Mouse (Mus musculus) CH12.LX (cell line): Measurements from ENCODE around the gene Cma2. TPM values are rescaled to one million over a fixed set of nuclear protein-coding genes. Genes with fewer than 3 reads are reported as not detected.

Source experiments
- DNase-seq: peaks from one replicate; pipeline ENCODE4 v3.0.0-alpha.2; 2013; ENCODE audit errors: extremely low read depth
- H3K27ac ChIP-seq: 2 replicates; pipeline ENCODE4 v1.5.1; 2012; ENCODE audit warnings: low read depth, mild to moderate bottlenecking, control low read depth, moderate library complexity; ENCODE audit not compliant: insufficient read depth
- H3K27me3 ChIP-seq: replicated peaks from 2 replicates; pipeline ENCODE3; 2012; ENCODE audit warnings: inconsistent platforms
- H3K36me3 ChIP-seq, 2 experiments: replicated peaks in 1 of 2; 2 replicates each; pipeline versions ENCODE3 to v1.6.1; 2012; ENCODE audit warnings: inconsistent platforms in 1 of 2, low read length in 1 of 2, mild to moderate bottlenecking in 1 of 2, mixed read lengths in 1 of 2, moderate library complexity in 1 of 2; ENCODE audit not compliant: control insufficient read depth in 1 of 2, insufficient read depth in 1 of 2
- H3K4me1 ChIP-seq, 2 experiments: 2 replicates each; pipeline ENCODE4 v1.6.1; 2012; ENCODE audit warnings: inconsistent platforms in 1 of 2, moderate library complexity in 1 of 2; ENCODE audit not compliant: insufficient read depth in 2 of 2, control insufficient read depth in 1 of 2
- H3K4me2 ChIP-seq: 2 replicates; pipeline ENCODE4 v1.6.1; 2012; ENCODE audit warnings: low read depth, mild to moderate bottlenecking, control low read depth; ENCODE audit not compliant: poor library complexity, insufficient read depth, severe bottlenecking
- H3K4me3 ChIP-seq, 3 experiments: fragments of 150-350 bp in 1 of 3; sonication (generic) in 1 of 3; replicated peaks in 1 of 3; 2 replicates each; pipeline versions ENCODE3 to v1.5.1; 2011 to 2012; ENCODE audit warnings: low read depth in 2 of 3, low read length in 2 of 3, mild to moderate bottlenecking in 2 of 3, moderate library complexity in 2 of 3, control low read depth in 1 of 3, improper control_type of control experiment in 1 of 3, inconsistent platforms in 1 of 3, mixed read lengths in 1 of 3; ENCODE audit not compliant: poor library complexity in 1 of 3
- H3K79me2 ChIP-seq: replicated peaks from 2 replicates; pipeline ENCODE4 v1.6.1; 2012; ENCODE audit warnings: mild to moderate bottlenecking, moderate library complexity; ENCODE audit not compliant: control insufficient read depth, poor library complexity, insufficient read depth, severe bottlenecking; ENCODE audit errors: extremely low read depth
- H3K9ac ChIP-seq: 2 replicates; pipeline ENCODE4 v1.6.1; 2012; ENCODE audit warnings: low read depth, mild to moderate bottlenecking, control low read depth, moderate library complexity; ENCODE audit not compliant: insufficient read depth
- H3K9me3 ChIP-seq: replicated peaks from 2 replicates; pipeline ENCODE3; 2012; ENCODE audit warnings: low read length, inconsistent platforms, mixed read lengths
- BHLHE40 ChIP-seq: IDR thresholded peaks from 2 replicates; pipeline ENCODE4 v1.6.1; 2011; ENCODE audit warnings: mild to moderate bottlenecking, low read depth, low read length, improper control_type of control experiment
- CHD1 ChIP-seq: IDR thresholded peaks from 2 replicates; pipeline ENCODE4 v1.6.1; 2012; ENCODE audit warnings: low read depth, low read length, improper control_type of control experiment, inconsistent platforms
- CHD2 ChIP-seq: IDR thresholded peaks from 2 replicates; pipeline ENCODE4 v1.6.1; 2011; ENCODE audit warnings: low read length, improper control_type of control experiment
- CTCF ChIP-seq, 2 experiments: IDR thresholded peaks in 1 of 2; conservative IDR thresholded peaks in 1 of 2; 2 replicates each; pipeline ENCODE4 v1.5.1; 2011 to 2012; ENCODE audit warnings: low read depth in 2 of 2, low read length in 2 of 2, improper control_type of control experiment in 1 of 2, inconsistent platforms in 1 of 2, mild to moderate bottlenecking in 1 of 2, moderate library complexity in 1 of 2
- ELF1 ChIP-seq: IDR thresholded peaks from 2 replicates; pipeline ENCODE4 v1.6.1; 2014; ENCODE audit warnings: low read depth, mild to moderate bottlenecking, inconsistent platforms, low read length, improper control_type of control experiment
- EP300 ChIP-seq: IDR thresholded peaks from 2 replicates; pipeline ENCODE4 v1.6.1; 2011; ENCODE audit warnings: low read length, improper control_type of control experiment
- ETS1 ChIP-seq: conservative IDR thresholded peaks from 2 replicates; pipeline ENCODE4 v1.6.1; 2012; ENCODE audit warnings: low read depth, mild to moderate bottlenecking, inconsistent platforms, low read length, improper control_type of control experiment, moderate library complexity
- GABPA ChIP-seq: IDR thresholded peaks from 2 replicates; pipeline ENCODE4 v1.6.1; 2012; ENCODE audit warnings: low read depth, low read length, improper control_type of control experiment, inconsistent platforms; ENCODE audit not compliant: insufficient replicate concordance
- HCFC1 ChIP-seq: IDR thresholded peaks from 2 replicates; pipeline ENCODE4 v1.6.1; 2012; ENCODE audit warnings: low read depth, mild to moderate bottlenecking, inconsistent platforms, low read length, improper control_type of control experiment
- IRF4 ChIP-seq: IDR thresholded peaks from 2 replicates; pipeline ENCODE4 v1.6.1; 2014; ENCODE audit warnings: low read depth, mild to moderate bottlenecking, inconsistent platforms, low read length, improper control_type of control experiment
- JUND ChIP-seq: conservative IDR thresholded peaks from 2 replicates; pipeline ENCODE4 v1.6.1; 2011; ENCODE audit warnings: low read depth, low read length, improper control_type of control experiment
- KAT2A ChIP-seq: IDR thresholded peaks from 2 replicates; pipeline ENCODE4 v1.6.1; 2012; ENCODE audit warnings: low read length, improper control_type of control experiment, inconsistent platforms; ENCODE audit not compliant: insufficient replicate concordance
- MAFK ChIP-seq: IDR thresholded peaks from 2 replicates; pipeline ENCODE4 v1.6.1; 2011; ENCODE audit warnings: low read length, improper control_type of control experiment; ENCODE audit not compliant: insufficient replicate concordance
- MAZ ChIP-seq: IDR thresholded peaks from 2 replicates; pipeline ENCODE4 v1.6.1; 2012; ENCODE audit warnings: low read depth, mild to moderate bottlenecking, inconsistent platforms, low read length, improper control_type of control experiment, moderate library complexity
- NRF1 ChIP-seq: IDR thresholded peaks from 2 replicates; pipeline ENCODE4 v1.6.1; 2014; ENCODE audit warnings: low read depth, mild to moderate bottlenecking, inconsistent platforms, low read length, improper control_type of control experiment, moderate library complexity
- PAX5 ChIP-seq: IDR thresholded peaks from 2 replicates; pipeline ENCODE4 v1.6.1; 2012; ENCODE audit warnings: low read length, inconsistent platforms, mixed read lengths
- POLR2A ChIP-seq: IDR thresholded peaks from 2 replicates; pipeline ENCODE4 v1.6.1; 2011; ENCODE audit warnings: low read depth, mild to moderate bottlenecking, improper control_type of control experiment, low read length
- SMC3 ChIP-seq: IDR thresholded peaks from 2 replicates; pipeline ENCODE4 v1.6.1; 2011; ENCODE audit warnings: low read depth, low read length, improper control_type of control experiment
- TBP ChIP-seq: conservative IDR thresholded peaks from 2 replicates; pipeline ENCODE4 v1.6.1; 2011; ENCODE audit warnings: low read depth, low read length, improper control_type of control experiment
- TCF12 ChIP-seq: IDR thresholded peaks from 2 replicates; pipeline ENCODE4 v1.6.1; 2014; ENCODE audit warnings: low read depth, mild to moderate bottlenecking, inconsistent platforms, low read length, improper control_type of control experiment
- USF1 ChIP-seq: IDR thresholded peaks from 2 replicates; pipeline ENCODE4 v1.6.1; 2014; ENCODE audit warnings: low read depth, mild to moderate bottlenecking, inconsistent platforms, low read length, improper control_type of control experiment
- ZC3H11A ChIP-seq: IDR thresholded peaks from 2 replicates; pipeline ENCODE4 v1.6.1; 2012; ENCODE audit warnings: low read depth, mild to moderate bottlenecking, inconsistent platforms, low read length, improper control_type of control experiment
- ZKSCAN1 ChIP-seq: IDR thresholded peaks from 2 replicates; pipeline ENCODE4 v1.6.1; 2012; ENCODE audit warnings: low read depth, inconsistent platforms, low read length, improper control_type of control experiment, borderline replicate concordance
- ZMIZ1 ChIP-seq: IDR thresholded peaks from 2 replicates; pipeline ENCODE4 v1.6.1; 2012; ENCODE audit warnings: low read depth, mild to moderate bottlenecking, inconsistent platforms, low read length, improper control_type of control experiment
- dilution Hi-C: fragments of 300-500 bp; cut with MboI; formaldehyde crosslinking; loops from 2 replicates; pipeline ENCODE4 v1.14.3; 2020; ENCODE audit warnings: low sequenced_read_pairs; ENCODE audit not compliant: extremely low pct_unique_long_range_greater_than_20kb, extremely low pct_ligation_motif_present
- in situ Hi-C: fragments of 300-500 bp; cut with MboI; formaldehyde crosslinking; loops from 3 replicates; pipeline ENCODE4 v1.14.3; 2019; ENCODE audit warnings: low sequenced_read_pairs, low pct_ligation_motif_present, low pct_unique_long_range_greater_than_20kb, mixed read lengths
- polyA plus RNA-seq: library from polyadenylated mRNA; unstranded; fragments of >175 nt; gene quantifications from 2 replicates; pipeline ENCODE4 v1.2.1, GENCODE M21; 2012; ENCODE audit warnings: low read depth; ENCODE audit not compliant: insufficient read length
- total RNA-seq, 2 experiments: library from RNA; depleted of rRNA; stranded (reverse); fragments of 300-350 nt in 1 of 2; fragments of >200 nt in 1 of 2; gene quantifications; 2 replicates each; pipeline ENCODE4 v1.2.3; 2012 to 2014

The Cma2 gene
- total and polyA plus RNA-seq, 3 experiments: not detected

- TF ChIP-seq BHLHE40: no peak
- no peak for TF ChIP-seq ETS1
- no peak for TF ChIP-seq TBP
- no peak for TF ChIP-seq TCF12
- TF ChIP-seq MAFK: 0 out of 2 replicates have a peak, but pooled peaks have one; percentile 20
- TF ChIP-seq USF1: no peak
- TF ChIP-seq CHD1: no peak
- TF ChIP-seq NRF1: no peak
- TF ChIP-seq ZC3H11A: peak; percentile 82
- no peak for TF ChIP-seq KAT2A
- TF ChIP-seq JUND: peak; percentile 62; the same call in 1 of the 2 replicates
- TF ChIP-seq ELF1: peak; percentile 16; the same call in 1 of the 2 replicates
- TF ChIP-seq CTCF (conservative IDR thresholded peaks at IDR 0.05 in 1 of 2, IDR thresholded peaks at IDR 0.05 in 1 of 2; ENCODE audit: low read depth in 2 of 2, low read length in 2 of 2): peak; percentile 87 to 99
- no peak for TF ChIP-seq PAX5
- no peak for TF ChIP-seq ZKSCAN1
- TF ChIP-seq HCFC1: 0 out of 2 replicates have a peak, but pooled peaks have one; percentile 24
Measured at GRCm38 (mm10) chr14:55918240-55919082, 32.3 kb upstream of the Cma2 start (continued).

GRCm38 (mm10) chr14:55922475-55923232, 28.1 kb upstream of the Cma2 start:
- H3K27me3 ChIP-seq: no peaks in the 10 kb centered on the region
- TF ChIP-seq MAZ: no peak
- no peak for TF ChIP-seq CHD2
- TF ChIP-seq EP300: no peak
- no peak for TF ChIP-seq TCF12
- TF ChIP-seq SMC3: no peak
- no peak for TF ChIP-seq PAX5
- no peak for TF ChIP-seq IRF4
- TF ChIP-seq POLR2A: no peak
- no peak for TF ChIP-seq ELF1
- no peak for TF ChIP-seq GABPA
- TF ChIP-seq ZMIZ1: no peak
- no peaks in the 10 kb centered on the region for H3K79me2 ChIP-seq
- dilution Hi-C loops: no loop called here
- peaks cover 0 to 3% of the 10 kb centered on the region in 2 experiments; a peak in 2 of 4 replicates for H3K4me1 ChIP-seq
- no peaks in the 10 kb centered on the region for H3K9me3 ChIP-seq
- H3K36me3 ChIP-seq: no peaks in the 10 kb centered on the region
- in situ Hi-C loops: no loop called here
- H3K27ac ChIP-seq: no peak overlapping the region
- no peak overlapping the region for H3K4me3 ChIP-seq
- H3K4me2 ChIP-seq: no peak overlapping the region
- no peak for DNase-seq
- no peak overlapping the region for H3K9ac ChIP-seq
